Mouse (Mus musculus) thymus, postnatal 10 days (tissue): ENCODE data around the gene Akr1d1.

Experiments used
- DNase-seq, 2 experiments: peaks; one replicate each; pipeline ENCODE4 v3.0.0; 2021; ENCODE audit warnings: low spot score in 2 of 2

Gene Akr1d1

GRCm38 (mm10) chr6:37567363-37567762, 37.4 kb downstream of the Akr1d1 start:
- no peak for DNase-seq

GRCm38 (mm10) chr6:37571939-37572338, 42.0 kb downstream of the Akr1d1 start:
- no peak for DNase-seq

DNA sequence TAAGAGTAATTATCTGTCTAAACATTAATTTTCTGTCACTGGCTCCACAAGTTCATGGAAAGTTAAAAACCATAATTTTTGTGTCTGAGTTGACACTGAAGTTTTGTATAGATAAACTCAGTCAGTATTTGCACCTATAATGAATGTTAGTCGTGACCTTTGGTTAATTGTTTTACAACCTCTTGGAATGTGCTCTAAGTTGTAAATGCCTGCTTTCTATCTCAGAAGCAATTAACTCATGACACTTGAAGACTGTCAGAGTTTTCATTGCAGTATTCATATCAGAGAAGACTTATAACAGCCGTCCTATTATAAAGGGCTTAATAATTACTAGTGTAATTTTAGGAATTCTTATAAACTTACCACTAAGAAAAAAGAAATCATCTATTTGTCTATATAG, 43.0 kb downstream of the Akr1d1 start:
- DNase-seq, result no peak

DNA sequence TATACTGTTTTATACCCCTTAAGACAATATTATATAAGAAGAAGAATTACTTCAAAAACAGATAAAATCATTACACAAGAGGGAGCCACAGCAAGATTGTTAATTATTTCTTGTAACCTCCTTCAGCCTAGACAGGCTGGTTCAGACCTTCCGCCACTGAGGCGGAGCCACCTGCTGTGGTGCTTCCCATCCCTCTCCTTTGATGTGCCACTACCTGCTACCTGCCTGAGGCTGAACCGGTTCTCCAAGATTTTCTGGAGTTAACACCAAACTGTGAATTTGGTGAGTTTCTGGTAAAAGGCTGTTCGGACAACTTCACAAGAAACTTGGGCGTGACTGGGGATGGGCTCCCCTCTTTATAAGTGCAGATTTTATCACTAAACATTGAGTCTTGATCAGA, 50.5 kb downstream of the Akr1d1 start:
- no peak for DNase-seq

DNA sequence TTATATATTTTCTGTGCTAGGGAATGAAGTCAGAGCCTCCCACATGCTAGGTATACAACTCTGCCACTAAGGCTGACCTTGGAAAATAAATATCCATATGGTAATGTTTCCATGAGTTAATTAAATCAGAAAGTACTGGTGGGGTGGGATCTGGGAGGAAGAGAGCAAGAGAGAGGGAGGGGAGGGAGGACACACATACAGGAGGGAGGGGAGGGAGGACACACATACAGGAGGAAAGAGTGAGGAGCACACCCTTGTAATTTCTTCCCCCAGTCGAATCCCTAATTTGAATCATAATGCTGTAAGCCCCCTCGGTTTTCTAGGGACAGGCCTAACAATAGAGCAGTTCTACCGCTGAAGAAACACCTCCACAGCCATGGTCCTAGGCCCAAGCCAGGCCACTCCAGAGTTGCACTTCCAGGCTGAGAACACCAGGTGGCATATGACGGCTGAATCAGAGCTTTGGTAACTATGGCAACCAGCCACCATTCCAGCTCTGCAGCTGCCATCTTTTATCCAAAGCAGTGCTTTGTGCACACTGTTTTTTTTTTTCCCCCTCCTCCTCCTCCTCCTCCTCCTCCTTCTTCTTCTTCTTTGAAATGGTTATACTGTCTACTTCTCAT, 59.5 kb downstream of the Akr1d1 start:
- peak; percentile 61 to 81 for DNase-seq

- no peak for DNase-seq
These were observed 60.8 kb downstream of the Akr1d1 start for GRCm38 (mm10) chr6:37590800-37591199.

DNA sequence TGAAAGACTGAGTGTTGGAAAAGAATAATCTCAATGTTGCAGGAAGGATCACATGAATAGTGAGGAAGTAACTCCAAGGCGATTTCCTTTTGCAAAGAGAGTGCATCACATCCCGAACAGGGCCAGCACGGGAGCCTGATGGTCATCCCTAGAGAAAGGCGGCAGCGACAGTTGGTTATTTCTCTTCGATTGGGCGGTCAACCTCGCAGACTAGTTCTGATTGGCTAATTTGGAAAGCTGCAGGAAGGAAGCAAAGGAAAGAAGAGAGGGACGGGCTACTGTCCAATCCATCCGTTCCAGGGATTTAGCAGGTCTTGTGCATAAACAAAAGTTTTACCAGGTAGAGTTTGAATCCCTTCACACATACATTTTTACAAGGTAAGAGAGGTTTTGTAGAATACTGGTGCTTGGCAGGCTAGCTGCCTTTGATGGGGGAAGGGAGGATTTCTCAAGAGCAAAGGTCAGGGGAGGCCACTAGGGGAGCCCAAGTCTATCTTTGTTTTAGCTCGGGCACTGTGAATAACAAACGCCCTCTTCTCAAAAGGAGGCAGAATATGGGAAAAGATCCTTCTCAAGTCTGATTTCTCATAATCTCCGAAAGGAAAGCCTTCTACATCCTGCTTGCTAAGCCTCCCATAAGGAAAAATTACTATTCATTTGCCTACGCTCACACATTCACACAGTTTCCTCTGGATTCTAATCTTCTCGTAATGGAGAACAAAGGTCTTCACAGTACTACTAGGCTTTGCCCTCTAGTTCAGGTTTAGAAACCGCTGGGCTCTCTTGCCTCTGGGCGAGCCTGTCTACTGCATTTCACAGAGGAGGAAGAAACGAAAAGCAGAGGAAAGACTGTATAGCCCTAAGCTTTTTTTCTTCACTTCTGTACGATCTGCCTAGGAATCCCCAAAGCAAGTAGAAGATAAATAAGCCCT, 62.4 kb downstream of the Akr1d1 start:
- DNase-seq, result peak; percentile 66 to 81

GRCm38 (mm10) chr6:37593033-37593374, 63.0 kb downstream of the Akr1d1 start:
- no peak for DNase-seq

DNA sequence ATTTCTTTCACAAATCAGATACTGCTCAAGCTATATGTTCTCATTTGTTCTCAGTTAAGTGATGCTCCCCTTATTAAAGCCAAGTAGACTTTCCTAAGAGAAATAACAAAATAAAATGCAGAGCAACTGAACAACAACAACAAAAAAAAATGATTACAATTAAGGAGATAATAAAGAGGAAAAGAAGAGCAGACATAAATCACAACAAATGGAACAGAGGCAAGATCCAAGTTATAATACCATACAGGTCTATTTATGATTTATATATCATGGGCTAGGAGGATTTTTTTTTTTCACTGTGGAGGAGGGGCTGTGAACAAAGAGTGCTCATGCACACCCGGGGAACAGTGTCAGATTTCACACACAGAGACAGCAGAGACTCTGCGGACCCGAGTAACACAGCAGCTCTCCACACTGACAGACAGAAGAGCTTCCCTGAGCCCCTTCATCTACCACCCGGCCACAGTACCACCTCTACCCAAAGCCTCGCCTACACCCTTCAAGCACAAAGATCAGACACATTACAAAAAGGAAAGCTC, 63.6 kb downstream of the Akr1d1 start:
- DNase-seq, result no peak

GRCm38 (mm10) chr6:37597088-37597487, 67.1 kb downstream of the Akr1d1 start:
- DNase-seq, result no peak

DNA sequence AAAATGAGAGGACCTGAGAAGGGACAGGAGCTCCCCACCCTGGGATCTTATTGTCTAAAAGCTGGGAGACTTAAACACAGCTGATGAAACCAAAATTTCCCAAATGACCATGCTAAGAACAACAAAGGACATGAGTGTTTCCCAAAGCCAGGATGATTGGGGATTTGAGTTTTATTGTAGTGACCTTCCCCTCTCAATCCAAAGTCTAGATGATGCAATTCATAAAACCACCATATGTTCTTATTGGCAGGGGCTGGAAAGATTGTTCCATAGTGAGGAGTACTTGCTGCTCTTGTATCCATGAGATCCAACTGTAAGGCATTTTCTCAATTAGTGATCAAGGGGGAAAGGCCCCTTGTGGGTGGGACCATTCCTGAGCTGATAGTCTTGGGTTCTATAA, 68.1 kb downstream of the Akr1d1 start:
- DNase-seq, result no peak

DNA sequence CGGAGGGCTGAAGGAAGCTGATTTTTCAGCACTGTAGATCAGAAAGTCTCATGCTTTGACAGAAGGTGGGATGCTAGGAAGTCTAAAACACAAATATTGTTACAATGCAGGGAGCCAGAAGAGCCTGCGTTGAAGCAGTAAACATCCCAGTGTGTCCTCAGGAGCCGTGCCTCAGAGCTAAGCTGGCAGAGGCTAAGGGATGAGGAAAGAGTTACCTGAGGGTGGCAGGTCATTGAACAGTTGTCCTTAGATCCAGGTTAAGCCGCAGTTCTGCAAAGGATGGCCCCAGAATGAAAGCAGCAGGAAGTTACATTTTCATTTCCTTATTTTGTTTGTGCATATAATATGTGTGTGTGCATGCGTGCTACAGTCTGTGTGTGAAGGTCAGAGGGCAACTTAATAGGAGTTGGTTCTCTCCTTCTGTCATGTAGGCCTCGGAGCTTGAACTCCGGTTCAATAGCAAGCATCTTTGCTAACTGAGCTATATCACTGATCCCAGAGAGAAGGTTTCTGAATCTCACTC, 71.1 kb downstream of the Akr1d1 start:
- no peak for DNase-seq

- no peak for DNase-seq
These were observed 73.1 kb downstream of the Akr1d1 start for GRCm38 (mm10) chr6:37602857-37603765.

GRCm38 (mm10) chr6:37604178-37604883, 74.4 kb downstream of the Akr1d1 start:
- no peak for DNase-seq

GRCm38 (mm10) chr6:37604884-37605269, 74.9 kb downstream of the Akr1d1 start:
- no peak for DNase-seq

- peak; percentile 64 to 67 for DNase-seq
These were observed 77.7 kb downstream of the Akr1d1 start for GRCm38 (mm10) chr6:37607511-37608289.

DNA sequence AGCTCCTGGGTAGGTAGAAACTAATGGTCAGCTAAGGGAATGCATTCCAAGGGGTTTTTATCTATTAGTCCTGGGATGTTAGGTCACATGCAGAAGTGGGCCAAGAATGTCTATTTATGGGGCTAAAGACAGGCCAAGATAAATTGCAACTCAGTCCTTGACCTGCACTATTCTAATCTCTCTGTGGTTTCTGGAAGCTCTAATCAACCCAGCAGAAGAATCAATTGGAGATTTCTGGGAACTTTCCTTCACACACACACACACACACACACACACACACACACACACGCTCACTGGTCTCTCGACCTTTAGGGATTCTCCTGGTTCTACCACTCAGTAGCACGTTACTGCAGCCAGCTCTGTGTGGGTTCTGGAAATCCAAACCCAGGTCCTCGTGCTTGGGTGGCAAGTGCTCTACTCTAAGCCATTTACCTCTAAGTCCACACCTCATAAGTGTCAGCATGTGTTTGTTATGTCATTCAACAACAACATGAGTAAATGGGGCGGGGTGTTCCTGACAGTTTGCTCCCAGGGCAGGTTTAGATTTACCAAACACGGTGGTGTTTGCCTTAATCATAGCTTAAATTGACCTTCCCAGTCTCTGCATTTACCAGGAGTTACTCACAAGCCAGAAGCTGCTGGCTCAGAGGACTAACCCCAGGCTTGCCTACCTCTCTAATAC, 82.8 kb downstream of the Akr1d1 start:
- no peak for DNase-seq

DNA sequence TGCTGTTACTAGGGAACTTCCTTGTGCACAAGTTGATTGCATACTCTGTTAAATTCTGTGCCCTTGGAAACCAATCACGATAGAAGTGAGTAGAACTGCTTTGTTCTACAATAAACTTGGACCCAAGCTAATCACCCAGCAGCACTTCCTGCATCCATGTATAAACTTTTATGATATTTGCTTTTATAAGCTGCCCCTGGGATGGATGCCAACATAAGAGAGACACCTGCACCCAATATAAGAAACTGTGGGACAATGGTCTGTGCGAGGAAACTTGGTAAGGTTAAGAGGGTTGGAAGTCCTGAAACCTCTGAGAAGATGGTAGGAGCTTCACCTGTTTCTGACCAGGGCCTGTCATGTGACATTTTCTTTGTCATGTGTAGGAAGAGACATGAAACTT, 85.5 kb downstream of the Akr1d1 start:
- no peak for DNase-seq

DNA sequence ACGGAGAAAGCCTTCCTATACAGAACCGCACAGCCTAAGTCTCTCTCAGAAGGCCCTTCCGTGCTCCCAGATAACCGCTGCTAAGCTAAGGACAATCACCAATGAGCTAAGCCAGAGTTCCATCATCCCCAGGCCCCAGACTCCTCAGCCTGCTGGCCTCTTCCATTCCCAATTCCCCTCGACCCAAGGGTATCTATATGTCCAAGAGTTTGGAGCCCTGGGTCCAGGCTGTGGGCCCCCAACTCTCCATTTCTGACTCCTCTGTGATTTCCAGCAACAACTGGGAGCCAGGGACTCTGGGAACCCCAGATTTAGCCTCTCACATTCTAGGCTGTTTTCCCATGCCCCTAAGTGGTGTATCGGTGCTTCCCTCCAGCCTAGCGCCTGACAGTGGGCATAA, 86.2 kb downstream of the Akr1d1 start:
- no peak for DNase-seq
